Mouse (Mus musculus): ENCODE results near the gene Gm5136. TPM values are rescaled to one million over a fixed set of nuclear protein-coding genes. Genes with fewer than 3 reads are reported as not detected.

Gm5136 gene
- polyA plus RNA-seq (2017; shearing (Covaris generic)) = not detected

DNA sequence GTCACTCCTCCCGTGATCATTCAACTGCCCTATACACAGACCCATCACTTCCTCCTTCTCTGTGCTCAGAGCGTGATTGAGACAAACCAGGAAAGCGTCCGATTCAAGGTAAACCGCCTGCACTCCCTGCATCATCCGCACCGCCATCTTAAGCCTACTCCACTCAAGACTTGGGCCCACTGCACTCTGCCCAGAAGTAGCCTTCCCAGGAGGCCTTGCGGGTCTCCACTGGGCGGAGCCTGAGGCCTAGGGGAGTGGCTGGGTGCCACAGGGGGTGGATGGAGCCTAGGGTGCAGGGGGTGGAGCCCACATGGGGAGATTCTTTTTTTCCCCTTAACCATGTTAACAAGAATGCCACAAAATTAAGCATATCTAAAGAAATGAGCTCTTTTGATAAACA, at the start of gene Gm5136:
Gm5136 (minus strand) TSS at position 215 of the 400 bp plus-strand sequence.

